6 mouse cellular contexts compared by ENCODE assay signal in the genomic region with DNA sequence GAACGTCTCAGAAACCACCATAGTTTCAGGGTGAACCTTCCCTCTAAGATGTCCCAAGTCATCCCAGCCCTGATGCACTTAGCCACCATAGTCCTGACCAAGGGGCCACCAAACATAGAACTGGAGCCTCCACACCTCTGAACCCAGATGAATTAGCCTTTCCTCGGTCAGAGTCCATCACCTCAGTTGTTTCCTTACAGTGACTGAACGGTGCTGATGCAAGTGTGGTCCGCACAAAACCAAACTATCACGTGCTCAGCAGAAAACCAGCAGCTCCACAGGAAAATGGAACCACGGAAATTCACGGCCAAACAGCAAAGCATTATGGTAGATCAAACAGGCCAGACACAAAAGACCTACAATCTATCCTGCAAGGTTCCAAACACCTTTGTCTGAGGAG.
"Had no signal": no experiment of that assay in that cellular context is flagged by ENCODE, and none has a peak within 500 bp of the region (broad histone marks: within the 10 kb centered on the region; RNA-seq: fewer than 3 reads in every experiment).

No protein-coding gene starts in this region.

- ATAC-seq: midbrain, embryonic 13.5 days had no signal

- DNase-seq: kidney, postnatal 10 days; kidney, postnatal 4 days; lung, adult 18-20 months; right cerebral cortex, postnatal 4 days; spleen, adult 18-20 months had no signal
